Mouse (Mus musculus) megakaryocyte, embryonic 14.5 days (primary cell): ENCODE results near the gene Lipt2.

Experiments
- FLI1 ChIP-seq: IDR thresholded peaks from 2 replicates; pipeline ENCODE4 v1.6.1; 2012; ENCODE audit warnings: low read length, inconsistent platforms, mixed read lengths
- GATA1 ChIP-seq: IDR thresholded peaks from 3 replicates; pipeline ENCODE4 v1.6.1; 2012; ENCODE audit warnings: mixed read lengths, low read length, inconsistent platforms, borderline replicate concordance

DNA sequence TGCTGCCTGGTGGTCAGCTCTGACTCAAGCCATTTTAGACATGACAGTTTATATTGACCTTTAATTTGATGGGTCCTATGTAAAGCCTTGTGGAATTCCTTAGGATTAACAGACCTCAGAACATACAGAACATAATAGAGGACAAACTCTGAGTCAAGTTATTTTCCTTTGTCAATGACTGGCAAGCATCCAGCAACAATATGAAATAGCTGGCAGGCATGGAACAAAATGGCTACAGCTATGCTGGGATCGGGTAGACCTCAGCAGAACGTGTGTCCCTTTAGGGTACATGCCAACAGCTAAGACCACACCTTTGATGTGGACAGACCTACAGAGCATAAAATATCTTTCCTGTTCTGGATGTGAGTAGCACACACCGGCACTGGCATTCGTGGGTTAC lies 4.4 kb downstream of the Lipt2 start:
- TF ChIP-seq FLI1 (no peak), GATA1 (no peak)
